Mouse (Mus musculus) brain, embryonic 14.5 days (tissue): ENCODE data around the gene Bmp7.

Experiments
- CTCF ChIP-seq: fragments of 200-500 bp; IDR thresholded peaks from 2 replicates; pipeline ENCODE4 v1.5.1; 2012; ENCODE audit warnings: inconsistent platforms, mild to moderate bottlenecking, moderate library complexity, borderline replicate concordance; ENCODE audit not compliant: insufficient read depth, insufficient read length; ENCODE audit errors: extremely low read depth
- POLR2A ChIP-seq: fragments of 200-500 bp; IDR thresholded peaks from 2 replicates; pipeline ENCODE4 v1.6.1; 2012; ENCODE audit warnings: mild to moderate bottlenecking, inconsistent platforms, borderline replicate concordance; ENCODE audit not compliant: poor library complexity, insufficient read depth, insufficient read length, severe bottlenecking; ENCODE audit errors: extremely low read depth

- TF ChIP-seq POLR2A (no peak), CTCF (no peak)
Observed at GRCm38 (mm10) chr2:172900954-172901701, 39.0 kb downstream of the Bmp7 start.
